Comparison of ENCODE assay signal across 8 mouse cellular contexts in genomic region chr11:32693431-32694141, GRCm38 (mm10). TPM values are rescaled to one million over a fixed set of nuclear protein-coding genes. Genes with fewer than 3 reads are reported as not detected.
DNase-seq lines count a peak whose midpoint lies in the region.

No protein-coding gene starts in this region.

- H3K4me3 ChIP-seq in heart, embryonic 10.5 days: no peak overlapping the region

- H3K4me1 ChIP-seq in heart, embryonic 10.5 days: peaks cover 40% of the 10 kb centered on the region

- no peak overlapping the region for H3K27ac ChIP-seq in heart, embryonic 10.5 days

- no peaks in the 10 kb centered on the region for H3K36me3 ChIP-seq in heart, embryonic 10.5 days

- peak; percentile 18 to 21 for DNase-seq in heart, adult 9 months (ENCODE audit: low spot score in 2 of 2)
- no peak for DNase-seq in heart, embryonic 10.5 days (ENCODE audit: low spot score)
- peak; percentile 28 for DNase-seq in urinary bladder, postnatal 14 days (ENCODE audit: low spot score)
- no peak for DNase-seq in urinary bladder, adult 18-20 months (ENCODE audit: low spot score in 2 of 2)
- peak; percentile 31 to 35 for DNase-seq in heart, postnatal 10 days
- no peak for DNase-seq in adipocyte (ENCODE audit: low spot score)
- DNase-seq in cerebellum, postnatal 25 days: no peak
- no peak for DNase-seq in lung, postnatal 4 days

- H3K9me3 ChIP-seq in heart, embryonic 10.5 days: no peaks in the 10 kb centered on the region

- no peaks in the 10 kb centered on the region for H3K27me3 ChIP-seq in heart, embryonic 10.5 days (ENCODE audit: insufficient read depth, poor library complexity, severe bottlenecking)

- intact Hi-C loops in heart, postnatal 10 days (cut with DNase I): loop anchor here (5.0 kb wide), 1 partner anchor 66 kb away; no protein-coding TSS in a partner anchor

- 66% methylated on average over 7 of the region's 7 CpGs for WGBS in heart, embryonic 10.5 days

RNA-seq across cellular contexts. Expression of gene Fbxw11, which starts 51.1 kb away (rescaled TPM):
- 61.1 and 73.9 TPM in 2 replicates for polyA plus RNA-seq in heart, embryonic 10.5 days (2016; fragmentation: Nextera tagmentation; extraction: Ambion mirVana)
- total RNA-seq in heart, postnatal 10 days (2021): 10 to 100 TPM; 65.4 to 67.4 TPM

Comparison
In these comparisons a context has a peak if more than half of its experiments do, and no peak if none do; other contexts are left out.
1. DNase-seq: peak in heart, adult 9 months (2 of 2), urinary bladder, postnatal 14 days (single experiment) and heart, postnatal 10 days (2 of 2); none in heart, embryonic 10.5 days (single experiment), urinary bladder, adult 18-20 months (0 of 2), adipocyte (single experiment), cerebellum, postnatal 25 days (0 of 2) and lung, postnatal 4 days (0 of 2).